Mouse (Mus musculus) embryonic fibroblast, embryonic 13.5 days (primary cell): ENCODE measurements at regions not wholly inside any gene's neighbourhood (a gene's known extent, or its start where the extent isn't known, plus 50 kb on each side); places are given as distances from the start of the nearest gene placed in this dataset.

Experiments
- H3K27ac ChIP-seq: 2 replicates; pipeline ENCODE4 v1.5.1; 2012; ENCODE audit warnings: low read length, control low read depth, inconsistent platforms; ENCODE audit not compliant: insufficient read depth
- H3K4me1 ChIP-seq: 2 replicates; pipeline ENCODE4 v1.6.1; 2011; ENCODE audit warnings: low read length; ENCODE audit not compliant: control insufficient read depth, insufficient read depth
- H3K4me3 ChIP-seq: 2 replicates; pipeline ENCODE4 v1.5.1; 2011; ENCODE audit warnings: mild to moderate bottlenecking, control low read depth, low read length; ENCODE audit not compliant: insufficient read depth
- CTCF ChIP-seq: IDR thresholded peaks from 2 replicates; pipeline ENCODE4 v1.5.1; 2011; ENCODE audit warnings: mild to moderate bottlenecking, control low read depth, low read length, moderate library complexity, borderline replicate concordance; ENCODE audit not compliant: insufficient read depth
- POLR2A ChIP-seq: IDR thresholded peaks from 2 replicates; pipeline ENCODE4 v1.6.1; 2011; ENCODE audit warnings: low read depth, mild to moderate bottlenecking, control low read depth, low read length, moderate library complexity

- Histone ChIP-seq H3K4me3 (no peak overlapping the region), H3K27ac (no peak overlapping the region), H3K4me1 (no peaks in the 10 kb centered on the region)
- TF ChIP-seq POLR2A = no peak
- TF ChIP-seq CTCF = no peak
Observed at GRCm38 (mm10) chr6:135453041-135453440, 90.7 kb downstream of the Emp1 start.

- Histone ChIP-seq H3K4me1 (no peaks in the 10 kb centered on the region), H3K4me3 (no peak overlapping the region), H3K27ac (no peak overlapping the region)
- TF ChIP-seq POLR2A = no peak
- TF ChIP-seq CTCF = no peak
Observed at GRCm38 (mm10) chr6:135472495-135472894, 110.2 kb downstream of the Emp1 start.

GRCm38 (mm10) chr6:135473146-135473545, 110.8 kb downstream of the Emp1 start:
- Histone ChIP-seq H3K4me1 (no peaks in the 10 kb centered on the region), H3K27ac (no peak overlapping the region), H3K4me3 (no peak overlapping the region)
- no peak for TF ChIP-seq CTCF
- TF ChIP-seq POLR2A = no peak

GRCm38 (mm10) chr6:135488795-135489194, 126.5 kb downstream of the Emp1 start:
- TF ChIP-seq POLR2A = no peak
- TF ChIP-seq CTCF = no peak
- Histone ChIP-seq H3K4me1 (peaks cover under 1% of the 10 kb centered on the region; the same call in 1 of the 2 replicates), H3K27ac (no peak overlapping the region), H3K4me3 (no peak overlapping the region)

GRCm38 (mm10) chr6:135493983-135494382, 131.6 kb downstream of the Emp1 start:
- no peaks in the 10 kb centered on the region for H3K4me1 ChIP-seq
- TF ChIP-seq POLR2A = no peak
- TF ChIP-seq CTCF = no peak
- no peak overlapping the region for H3K4me3 ChIP-seq
- no peak overlapping the region for H3K27ac ChIP-seq

- no peaks in the 10 kb centered on the region for H3K4me1 ChIP-seq
- no peak overlapping the region for H3K27ac ChIP-seq
- TF ChIP-seq CTCF (no peak), POLR2A (no peak)
- no peak overlapping the region for H3K4me3 ChIP-seq
Observed at GRCm38 (mm10) chr6:135495841-135496240, 133.5 kb downstream of the Emp1 start.

GRCm38 (mm10) chr6:135498592-135498991, 136.2 kb downstream of the Emp1 start:
- TF ChIP-seq POLR2A = no peak
- no peak for TF ChIP-seq CTCF
- Histone ChIP-seq H3K4me3 (no peak overlapping the region), H3K4me1 (no peaks in the 10 kb centered on the region), H3K27ac (no peak overlapping the region)

- H3K4me1 ChIP-seq = no peaks in the 10 kb centered on the region
- TF ChIP-seq POLR2A = no peak
- no peak for TF ChIP-seq CTCF
- H3K27ac ChIP-seq = no peak overlapping the region
- no peak overlapping the region for H3K4me3 ChIP-seq
Observed at GRCm38 (mm10) chr6:135500381-135500780, 138.0 kb downstream of the Emp1 start.

GRCm38 (mm10) chr6:135501791-135502190, 139.4 kb downstream of the Emp1 start:
- no peaks in the 10 kb centered on the region for H3K4me1 ChIP-seq
- TF ChIP-seq CTCF (no peak), POLR2A (no peak)
- H3K27ac ChIP-seq = no peak overlapping the region
- H3K4me3 ChIP-seq = no peak overlapping the region

- TF ChIP-seq POLR2A = no peak
- TF ChIP-seq CTCF = no peak
- H3K27ac ChIP-seq = no peak overlapping the region
- no peaks in the 10 kb centered on the region for H3K4me1 ChIP-seq
- no peak overlapping the region for H3K4me3 ChIP-seq
Observed at GRCm38 (mm10) chr6:135502405-135502804, 140.1 kb downstream of the Emp1 start.
